ENCODE assay signal across 34 mouse cellular contexts in the genomic region with DNA sequence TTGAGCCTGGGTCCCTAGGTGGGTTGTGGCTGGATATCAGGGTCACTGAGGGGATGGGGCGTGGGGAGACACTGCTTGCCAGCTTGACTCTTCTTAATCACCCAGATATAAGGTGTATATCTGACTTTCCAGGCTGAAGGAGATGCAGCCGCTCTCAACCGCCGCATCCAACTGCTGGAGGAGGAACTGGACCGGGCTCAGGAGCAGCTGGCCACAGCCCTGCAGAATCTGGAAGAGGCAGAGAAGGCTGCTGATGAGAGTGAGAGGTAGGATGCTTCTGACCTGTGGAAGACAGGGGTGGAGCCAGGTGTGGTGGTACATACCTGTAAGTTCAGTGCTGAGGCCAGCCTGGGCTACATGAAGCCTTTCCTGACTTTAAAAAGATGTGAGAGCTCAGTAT. TPM values are rescaled to one million over a fixed set of nuclear protein-coding genes. Genes with fewer than 3 reads are reported as not detected.
"Had no signal": no experiment of that assay in that cellular context is flagged by ENCODE, and none has a peak within 500 bp of the region (broad histone marks: within the 10 kb centered on the region; RNA-seq: fewer than 3 reads in every experiment).

No protein-coding gene starts in this region.

- H3K27ac ChIP-seq: layer of hippocampus, adult 2 months; left cerebral cortex, adult 2 months; liver, embryonic 13.5 days; midbrain, embryonic 10.5 days; midbrain, embryonic 13.5 days; neural tube, embryonic 13.5 days; stomach, embryonic 15.5 days had no signal

- H3K4me3 ChIP-seq: layer of hippocampus, adult 2 months; left cerebral cortex, adult 2 months; liver, embryonic 13.5 days; midbrain, embryonic 13.5 days; neural tube, embryonic 13.5 days; stomach, embryonic 15.5 days had no signal

- H3K9me3 ChIP-seq: liver, embryonic 13.5 days; midbrain, embryonic 10.5 days; midbrain, embryonic 13.5 days; neural tube, embryonic 13.5 days; stomach, embryonic 15.5 days had no signal

- H3K9ac ChIP-seq: liver, embryonic 13.5 days; midbrain, embryonic 13.5 days; neural tube, embryonic 13.5 days; stomach, embryonic 15.5 days had no signal

- ATAC-seq: midbrain, embryonic 13.5 days; midbrain, embryonic 16.5 days had no signal

- DNase-seq: kidney, postnatal 10 days; kidney, postnatal 4 days; layer of hippocampus, postnatal 36 days; liver, embryonic 13.5 days; lung, adult 2 months; lung, postnatal 14 days; lung, postnatal 4 days; retina, postnatal 1 day; right cerebral cortex, postnatal 25 days; spleen, adult 18-20 months; thymus, adult 18-20 months; thymus, postnatal 36 days had no signal

- H3K27me3 ChIP-seq: midbrain, embryonic 13.5 days; neural tube, embryonic 13.5 days; stomach, embryonic 15.5 days had no signal

- H3K4me2 ChIP-seq: midbrain, embryonic 13.5 days; neural tube, embryonic 13.5 days; stomach, embryonic 15.5 days had no signal

RNA-seq across cellular contexts. Expression of gene Olfr374, which starts 31.6 kb away (rescaled TPM):
- total RNA-seq: layer of hippocampus, adult 2 months; layer of hippocampus, postnatal 10 days; layer of hippocampus, postnatal 36 days; left cerebral cortex, adult 2 months; left cerebral cortex, postnatal 10 days; left cerebral cortex, postnatal 36 days; liver, adult 2 months; megakaryocyte progenitor cell, adult 5-6 weeks; monocyte, adult 5-6 weeks had no signal
- polyA plus RNA-seq: kidney, embryonic 14.5 days; limb, embryonic 11.5 days; liver, adult 2 months; liver, embryonic 13.5 days; liver, embryonic 16.5 days; lung, adult 2 months; lung, embryonic 16.5 days; midbrain, embryonic 10.5 days; midbrain, embryonic 13.5 days; myocyte; neural tube, embryonic 13.5 days; stomach, embryonic 15.5 days; testis, adult 2 months; urinary bladder, adult 2 months had no signal

RNA-seq across cellular contexts. Expression of gene Hsh2d, which starts 51.0 kb away (rescaled TPM):
- total RNA-seq: layer of hippocampus, postnatal 36 days; left cerebral cortex, adult 2 months; left cerebral cortex, postnatal 10 days; left cerebral cortex, postnatal 36 days had no signal
- polyA plus RNA-seq: kidney, embryonic 14.5 days; limb, embryonic 11.5 days; midbrain, embryonic 10.5 days; midbrain, embryonic 16.5 days; myocyte; neural tube, embryonic 13.5 days had no signal

RNA-seq across cellular contexts. Expression of gene Olfr373, which starts 55.5 kb away (rescaled TPM):
- total RNA-seq: layer of hippocampus, adult 2 months; layer of hippocampus, postnatal 10 days; layer of hippocampus, postnatal 36 days; left cerebral cortex, adult 2 months; left cerebral cortex, postnatal 10 days; left cerebral cortex, postnatal 36 days; liver, adult 2 months; megakaryocyte progenitor cell, adult 5-6 weeks; monocyte, adult 5-6 weeks; neutrophil, adult 5-6 weeks had no signal
- polyA plus RNA-seq: kidney, embryonic 14.5 days; limb, embryonic 11.5 days; limb, embryonic 14.5 days; liver, adult 2 months; liver, embryonic 16.5 days; lung, adult 2 months; lung, embryonic 16.5 days; midbrain, embryonic 16.5 days; myocyte; neural tube, embryonic 13.5 days; testis, adult 2 months; urinary bladder, adult 2 months had no signal
